Mouse (Mus musculus) forebrain, postnatal 0 days (tissue): ENCODE measurements at regions not wholly inside any gene's neighbourhood (a gene's known extent, or its start where the extent isn't known, plus 50 kb on each side); places are given as distances from the start of the nearest gene placed in this dataset.
"Not testable (repeated sequence)": the region's sequence is repeated elsewhere in the genome, so short reads cannot be mapped to it uniquely, and the experiment has no call there.

Source experiments
- ATAC-seq: fragments of 200-750 bp; cut with Nextera tagmentation; 2 replicates; pipeline ENCODE4 v1.8.0; 2017; ENCODE audit warnings: mild to moderate bottlenecking, moderate library complexity
- DNase-seq: peaks from one replicate; pipeline ENCODE4 v3.0.0-alpha.2; 2015
- H3K27ac ChIP-seq: fragments of 300-500 bp; sonication (generic); 2 replicates; pipeline ENCODE4 v1.5.1; 2014; ENCODE audit warnings: low read depth, mild to moderate bottlenecking, antibody characterized with exemption, low read length, moderate library complexity, mixed read lengths
- H3K27me3 ChIP-seq: fragments of 300-500 bp; sonication (generic); 2 replicates; pipeline ENCODE4 v1.6.1; 2014; ENCODE audit warnings: mild to moderate bottlenecking, low read length, mixed read lengths; ENCODE audit not compliant: insufficient read depth
- H3K36me3 ChIP-seq: fragments of 300-500 bp; sonication (generic); 2 replicates; pipeline ENCODE4 v1.6.1; 2014; ENCODE audit warnings: mild to moderate bottlenecking, moderate library complexity; ENCODE audit not compliant: insufficient read depth
- H3K4me1 ChIP-seq: fragments of 300-500 bp; sonication (generic); 2 replicates; pipeline ENCODE4 v1.6.1; 2014; ENCODE audit warnings: antibody characterized with exemption; ENCODE audit not compliant: insufficient read depth
- H3K4me2 ChIP-seq: fragments of 300-500 bp; sonication (generic); 2 replicates; pipeline ENCODE4 v1.6.1; 2014; ENCODE audit warnings: low read depth, mild to moderate bottlenecking, moderate library complexity
- H3K4me3 ChIP-seq: fragments of 300-500 bp; sonication (generic); 2 replicates; pipeline ENCODE4 v1.5.1; 2014; ENCODE audit warnings: low read depth, low read length, mixed read lengths
- H3K9ac ChIP-seq: fragments of 300-500 bp; sonication (generic); 2 replicates; pipeline ENCODE4 v1.6.1; 2014; ENCODE audit warnings: mild to moderate bottlenecking
- H3K9me3 ChIP-seq: fragments of 300-500 bp; sonication (generic); 2 replicates; pipeline ENCODE4 v1.6.1; 2016; ENCODE audit warnings: low read length
- CTCF ChIP-seq: sonication (generic); IDR thresholded peaks from 2 replicates; pipeline ENCODE4 v1.5.1; 2016; ENCODE audit warnings: antibody characterized with exemption, control low read depth, low read depth
- WGBS: fragments of 180-500 bp; shearing (Covaris S2); extraction: QIAGEN DNeasy Blood & Tissue Kit; methylation state at CpG from one replicate; pipeline ENCODE4 v1.1.7; 2014; 5-methylcytosine and 5-hydroxymethylcytosine counted together

GRCm38 (mm10) chr16:29761779-29762277 lies 182.7 kb downstream of the Opa1 start:
- ATAC-seq: peak; percentile 70
- TF ChIP-seq CTCF: no peak
- no peak overlapping the region for H3K4me2 ChIP-seq
- no peak overlapping the region for H3K27ac ChIP-seq
- peak; percentile 32 for DNase-seq
- no peaks in the 10 kb centered on the region for H3K27me3 ChIP-seq
- H3K4me1 ChIP-seq: no peaks in the 10 kb centered on the region
- H3K9me3 ChIP-seq: no peaks in the 10 kb centered on the region
- H3K4me3 ChIP-seq: no peak overlapping the region
- H3K9ac ChIP-seq: no peak overlapping the region
- 34% methylated on average over 6 of the region's 6 CpGs for WGBS
- H3K36me3 ChIP-seq: no peaks in the 10 kb centered on the region

- ATAC-seq: no peak
- Histone ChIP-seq H3K4me1 (no peaks in the 10 kb centered on the region), H3K27me3 (no peaks in the 10 kb centered on the region), H3K27ac (no peak overlapping the region), H3K4me2 (no peak overlapping the region), H3K9me3 (no peaks in the 10 kb centered on the region), H3K4me3 (no peak overlapping the region), H3K36me3 (no peaks in the 10 kb centered on the region), H3K9ac (no peak overlapping the region)
- DNase-seq: no peak
- no peak for TF ChIP-seq CTCF
- 87% methylated on average over 1 of the region's 1 CpGs for WGBS
These were observed 185.2 kb downstream of the Opa1 start for GRCm38 (mm10) chr16:29764376-29764775.

- not testable (repeated sequence) for H3K36me3 ChIP-seq, H3K4me2 ChIP-seq, H3K27ac ChIP-seq, DNase-seq, H3K9ac ChIP-seq, H3K4me1 ChIP-seq, ATAC-seq, H3K9me3 ChIP-seq, H3K27me3 ChIP-seq, H3K4me3 ChIP-seq
- 90% methylated on average over 3 of the region's 3 CpGs for WGBS
These were observed 186.7 kb downstream of the Opa1 start for GRCm38 (mm10) chr16:29765801-29766200.

- H3K27ac ChIP-seq: peak overlapping the region; percentile 5; the same call in 1 of the 2 replicates
- H3K4me2 ChIP-seq: no peak overlapping the region
- no peak for TF ChIP-seq CTCF
- no peak for DNase-seq
- no peak overlapping the region for H3K4me3 ChIP-seq
- no peaks in the 10 kb centered on the region for H3K9me3 ChIP-seq
- peak; percentile 76 for ATAC-seq
- H3K4me1 ChIP-seq: no peaks in the 10 kb centered on the region
- H3K27me3 ChIP-seq: no peaks in the 10 kb centered on the region
- WGBS: 41% methylated on average over 4 of the region's 4 CpGs
- no peaks in the 10 kb centered on the region for H3K36me3 ChIP-seq
- H3K9ac ChIP-seq: no peak overlapping the region
These were observed 192.2 kb downstream of the Opa1 start for GRCm38 (mm10) chr16:29771320-29771719.

GRCm38 (mm10) chr16:29771728-29772608 lies 192.8 kb downstream of the Opa1 start:
- H3K36me3 ChIP-seq: no peaks in the 10 kb centered on the region
- no peak for TF ChIP-seq CTCF
- ATAC-seq: 0 out of 2 replicates have a peak, but pooled peaks have one; percentile 27
- WGBS: 44% methylated on average over 13 of the region's 13 CpGs
- no peak overlapping the region for H3K4me3 ChIP-seq
- peak overlapping the region; percentile 5; the same call in 1 of the 2 replicates for H3K27ac ChIP-seq
- no peaks in the 10 kb centered on the region for H3K9me3 ChIP-seq
- H3K4me1 ChIP-seq: no peaks in the 10 kb centered on the region
- H3K9ac ChIP-seq: no peak overlapping the region
- no peak overlapping the region for H3K4me2 ChIP-seq
- DNase-seq: no peak
- no peaks in the 10 kb centered on the region for H3K27me3 ChIP-seq

- ATAC-seq: no peak
These were observed 193.5 kb downstream of the Opa1 start for GRCm38 (mm10) chr16:29772609-29772988.

GRCm38 (mm10) chr16:29773056-29773455 lies 193.9 kb downstream of the Opa1 start:
- ATAC-seq (no peak), DNase-seq (peak; percentile 43)
- TF ChIP-seq CTCF: no peak
- Histone ChIP-seq H3K4me1 (no peaks in the 10 kb centered on the region), H3K36me3 (no peaks in the 10 kb centered on the region), H3K27ac (no peak overlapping the region), H3K9ac (no peak overlapping the region), H3K27me3 (no peaks in the 10 kb centered on the region), H3K9me3 (no peaks in the 10 kb centered on the region), H3K4me2 (no peak overlapping the region), H3K4me3 (no peak overlapping the region)
- WGBS: 74% methylated on average over 6 of the region's 6 CpGs

More at GRCm38 (mm10) chr16:29772609-29772988, 193.5 kb downstream of the Opa1 start:
- H3K9ac ChIP-seq: no peak overlapping the region
- no peaks in the 10 kb centered on the region for H3K9me3 ChIP-seq
- no peaks in the 10 kb centered on the region for H3K27me3 ChIP-seq
- DNase-seq: no peak
- H3K4me3 ChIP-seq: no peak overlapping the region
- no peaks in the 10 kb centered on the region for H3K36me3 ChIP-seq
- no peaks in the 10 kb centered on the region for H3K4me1 ChIP-seq
- no peak overlapping the region for H3K4me2 ChIP-seq
- H3K27ac ChIP-seq: no peak overlapping the region
- no peak for TF ChIP-seq CTCF
- WGBS: 80% methylated on average over 12 of the region's 12 CpGs
